Mouse (Mus musculus): ENCODE results near the gene C730034F03Rik. TPM values are rescaled to one million over a fixed set of nuclear protein-coding genes. Genes with fewer than 3 reads are reported as not detected.

C730034F03Rik gene
- polyA plus RNA-seq, 1 experiment from 2014 or later = 4.7 TPM

- peaks cover 4% of the 10 kb centered on the region; the same call in 1 of the 2 replicates for H3K4me1 ChIP-seq
- no peaks in the 10 kb centered on the region for H3K27me3 ChIP-seq (ENCODE audit: low read depth, poor library complexity, severe bottlenecking)
- no peak overlapping the region for H3K27ac ChIP-seq (replicated peaks)
- no peak overlapping the region for H3K4me3 ChIP-seq
- no peaks in the 10 kb centered on the region for H3K9me3 ChIP-seq (replicated peaks)
- DNase-seq (ENCODE audit: low spot score) = no peak
- WGBS = 9% methylated on average over 1 of the region's 1 CpGs
- H3K36me3 ChIP-seq = peaks cover 32% of the 10 kb centered on the region
Observed at GRCm38 (mm10) chr15:89465052-89465451, 35.7 kb downstream of the C730034F03Rik start.

GRCm38 (mm10) chr15:89468577-89468976 lies 39.2 kb downstream of the C730034F03Rik start:
- no peaks in the 10 kb centered on the region for H3K9me3 ChIP-seq (replicated peaks)
- H3K4me3 ChIP-seq = no peak overlapping the region
- no peaks in the 10 kb centered on the region for H3K27me3 ChIP-seq (ENCODE audit: low read depth, poor library complexity, severe bottlenecking)
- DNase-seq (ENCODE audit: low spot score) = no peak
- 30% methylated on average over 2 of the region's 2 CpGs for WGBS
- H3K4me1 ChIP-seq = peaks cover 4% of the 10 kb centered on the region; the same call in 1 of the 2 replicates
- no peak overlapping the region for H3K27ac ChIP-seq (replicated peaks)
- H3K36me3 ChIP-seq = peaks cover 5% of the 10 kb centered on the region

GRCm38 (mm10) chr15:89471476-89471875 lies 42.1 kb downstream of the C730034F03Rik start:
- 90% methylated on average over 4 of the region's 4 CpGs for WGBS
- H3K4me1 ChIP-seq = peaks cover 18% of the 10 kb centered on the region
- no peak overlapping the region for H3K4me3 ChIP-seq
- H3K9me3 ChIP-seq (replicated peaks) = no peaks in the 10 kb centered on the region
- H3K27ac ChIP-seq (replicated peaks) = no peak overlapping the region
- H3K27me3 ChIP-seq (ENCODE audit: low read depth, poor library complexity, severe bottlenecking) = peaks cover 7% of the 10 kb centered on the region
- 0 out of 2 replicates have a peak, but pooled peaks cover 2% of the 10 kb centered on the region for H3K36me3 ChIP-seq
- no peak for DNase-seq (ENCODE audit: low spot score)

GRCm38 (mm10) chr15:89473370-89473769 lies 44.0 kb downstream of the C730034F03Rik start:
- Histone ChIP-seq H3K4me3 (no peak overlapping the region), H3K27ac (replicated peaks) (no peak overlapping the region), H3K9me3 (replicated peaks) (no peaks in the 10 kb centered on the region), H3K27me3 (ENCODE audit: low read depth, poor library complexity, severe bottlenecking) (peaks cover 17% of the 10 kb centered on the region), H3K4me1 (peaks cover 30% of the 10 kb centered on the region), H3K36me3 (0 out of 2 replicates have a peak, but pooled peaks cover 2% of the 10 kb centered on the region)
- no peak for DNase-seq (ENCODE audit: low spot score)
- WGBS = 89% methylated on average over 9 of the region's 9 CpGs

- Histone ChIP-seq H3K36me3 (0 out of 2 replicates have a peak, but pooled peaks cover 2% of the 10 kb centered on the region), H3K4me1 (peaks cover 30% of the 10 kb centered on the region), H3K27ac (replicated peaks) (no peak overlapping the region), H3K4me3 (no peak overlapping the region), H3K9me3 (replicated peaks) (no peaks in the 10 kb centered on the region), H3K27me3 (ENCODE audit: low read depth, poor library complexity, severe bottlenecking) (peaks cover 19% of the 10 kb centered on the region)
- DNase-seq (ENCODE audit: low spot score) = no peak
- WGBS = 92% methylated on average over 8 of the region's 8 CpGs
Observed at GRCm38 (mm10) chr15:89473921-89474320, 44.5 kb downstream of the C730034F03Rik start.

- no peak for DNase-seq (ENCODE audit: low spot score)
Observed at GRCm38 (mm10) chr15:89474596-89475292, 45.4 kb downstream of the C730034F03Rik start.

GRCm38 (mm10) chr15:89475293-89475600 lies 45.9 kb downstream of the C730034F03Rik start:
- 0 out of 2 replicates have a peak, but pooled peaks cover 2% of the 10 kb centered on the region for H3K36me3 ChIP-seq
- H3K27ac ChIP-seq (replicated peaks) = peak overlapping the region; percentile 85
- H3K4me3 ChIP-seq = peak overlapping the region; percentile 70

More at GRCm38 (mm10) chr15:89474596-89475292, 45.4 kb downstream of the C730034F03Rik start:
- no peak overlapping the region for H3K4me3 ChIP-seq
- H3K4me1 ChIP-seq = peaks cover 30% of the 10 kb centered on the region
- H3K36me3 ChIP-seq = 0 out of 2 replicates have a peak, but pooled peaks cover 2% of the 10 kb centered on the region
- 92% methylated on average over 19 of the region's 19 CpGs for WGBS
- H3K27ac ChIP-seq (replicated peaks) = no peak overlapping the region
- peaks cover 19% of the 10 kb centered on the region for H3K27me3 ChIP-seq (ENCODE audit: low read depth, poor library complexity, severe bottlenecking)
- H3K9me3 ChIP-seq (replicated peaks) = no peaks in the 10 kb centered on the region

GRCm38 (mm10) chr15:89475611-89476474 lies 46.5 kb downstream of the C730034F03Rik start:
- WGBS = 10% methylated on average over 44 of the region's 44 CpGs

More at GRCm38 (mm10) chr15:89475293-89475600, 45.9 kb downstream of the C730034F03Rik start:
- 88% methylated on average over 7 of the region's 7 CpGs for WGBS
- DNase-seq (ENCODE audit: low spot score) = no peak
- no peaks in the 10 kb centered on the region for H3K9me3 ChIP-seq (replicated peaks)
- peaks cover 30% of the 10 kb centered on the region for H3K4me1 ChIP-seq
- peaks cover 19% of the 10 kb centered on the region for H3K27me3 ChIP-seq (ENCODE audit: low read depth, poor library complexity, severe bottlenecking)

GRCm38 (mm10) chr15:89476475-89476815 lies 47.1 kb downstream of the C730034F03Rik start:
- WGBS = 4% methylated on average over 5 of the region's 5 CpGs

More at GRCm38 (mm10) chr15:89475611-89476474, 46.5 kb downstream of the C730034F03Rik start:
- Histone ChIP-seq H3K27ac (replicated peaks) (peak overlapping the region; percentile 85), H3K4me3 (peak overlapping the region; percentile 70), H3K27me3 (ENCODE audit: low read depth, poor library complexity, severe bottlenecking) (peaks cover 19% of the 10 kb centered on the region), H3K4me1 (peaks cover 30% of the 10 kb centered on the region), H3K9me3 (replicated peaks) (no peaks in the 10 kb centered on the region), H3K36me3 (0 out of 2 replicates have a peak, but pooled peaks cover 2% of the 10 kb centered on the region)
- DNase-seq (ENCODE audit: low spot score) = peak; percentile 90

GRCm38 (mm10) chr15:89477091-89477491 lies 47.7 kb downstream of the C730034F03Rik start, which contains the start of gene Arsa:
TSS of gene Arsa (minus strand) at chr15:89477425.
- Histone ChIP-seq H3K9me3 (replicated peaks) (no peaks in the 10 kb centered on the region), H3K27me3 (ENCODE audit: low read depth, poor library complexity, severe bottlenecking) (peaks cover 19% of the 10 kb centered on the region), H3K27ac (replicated peaks) (peak within 1 kb of the TSS; percentile 85), H3K36me3 (0 out of 2 replicates have a peak, but pooled peaks cover 2% of the 10 kb centered on the region), H3K4me3 (peak within 1 kb of the TSS; percentile 70), H3K4me1 (peaks cover 30% of the 10 kb centered on the region)
- no peak for DNase-seq (ENCODE audit: low spot score)
- 34% methylated on average over 9 of the region's 9 CpGs for WGBS

More at GRCm38 (mm10) chr15:89476475-89476815, 47.1 kb downstream of the C730034F03Rik start:
- Histone ChIP-seq H3K9me3 (replicated peaks) (no peaks in the 10 kb centered on the region), H3K4me3 (peak overlapping the region; percentile 70), H3K36me3 (0 out of 2 replicates have a peak, but pooled peaks cover 2% of the 10 kb centered on the region), H3K4me1 (peaks cover 30% of the 10 kb centered on the region), H3K27me3 (ENCODE audit: low read depth, poor library complexity, severe bottlenecking) (peaks cover 19% of the 10 kb centered on the region), H3K27ac (replicated peaks) (peak overlapping the region; percentile 85)
- DNase-seq (ENCODE audit: low spot score) = no peak

- H3K27me3 ChIP-seq (ENCODE audit: low read depth, poor library complexity, severe bottlenecking) = peaks cover 19% of the 10 kb centered on the region
- peaks cover 30% of the 10 kb centered on the region for H3K4me1 ChIP-seq
- 0 out of 2 replicates have a peak, but pooled peaks cover 2% of the 10 kb centered on the region for H3K36me3 ChIP-seq
- 41% methylated on average over 8 of the region's 8 CpGs for WGBS
- H3K4me3 ChIP-seq = no peak overlapping the region
- H3K27ac ChIP-seq (replicated peaks) = no peak overlapping the region
- DNase-seq (ENCODE audit: low spot score) = no peak
- H3K9me3 ChIP-seq (replicated peaks) = no peaks in the 10 kb centered on the region
Observed at GRCm38 (mm10) chr15:89477806-89478205, 48.4 kb downstream of the C730034F03Rik start.

GRCm38 (mm10) chr15:89478622-89479021 lies 49.2 kb downstream of the C730034F03Rik start:
- Histone ChIP-seq H3K27ac (replicated peaks) (no peak overlapping the region), H3K36me3 (no peaks in the 10 kb centered on the region), H3K4me3 (no peak overlapping the region), H3K4me1 (peaks cover 30% of the 10 kb centered on the region), H3K27me3 (ENCODE audit: low read depth, poor library complexity, severe bottlenecking) (peaks cover 19% of the 10 kb centered on the region), H3K9me3 (replicated peaks) (no peaks in the 10 kb centered on the region)
- no peak for DNase-seq (ENCODE audit: low spot score)
- 86% methylated on average over 3 of the region's 3 CpGs for WGBS
